Mouse (Mus musculus): Measurements from ENCODE around the gene Pofut1.

GRCm38 (mm10) chr2:153274919-153275247 is 33.5 kb downstream of the Pofut1 start:
- no peak for TF ChIP-seq POLR2A (IDR thresholded peaks at IDR 0.05; ENCODE audit: low read depth, low read length)
- no peak for TF ChIP-seq CTCF (IDR thresholded peaks at IDR 0.05; ENCODE audit: extremely low read depth, insufficient read depth, insufficient read length, insufficient replicate concordance)
